Mouse (Mus musculus): ENCODE measurements around the gene Cul7.

Gene Cul7

DNA sequence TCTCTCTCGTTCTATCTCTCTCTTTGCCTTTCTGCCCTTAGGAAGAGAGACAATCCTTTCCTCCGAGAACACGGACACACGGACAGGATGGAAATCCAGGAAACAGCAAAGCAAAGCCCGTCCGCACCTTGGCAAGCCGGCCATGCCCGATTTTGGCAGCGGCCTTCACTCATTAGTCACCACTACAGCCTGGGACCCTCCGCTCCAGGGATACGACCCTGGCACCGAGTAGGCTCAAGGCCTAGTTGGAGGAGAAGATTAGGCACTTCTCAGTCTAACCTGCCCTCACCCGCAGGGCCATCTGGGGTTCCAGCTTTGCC is 21.7 kb upstream of the Cul7 start:
- DNase-seq (ENCODE audit: low read depth in 1 of 2, low spot score in 2 of 2), result no peak

DNA sequence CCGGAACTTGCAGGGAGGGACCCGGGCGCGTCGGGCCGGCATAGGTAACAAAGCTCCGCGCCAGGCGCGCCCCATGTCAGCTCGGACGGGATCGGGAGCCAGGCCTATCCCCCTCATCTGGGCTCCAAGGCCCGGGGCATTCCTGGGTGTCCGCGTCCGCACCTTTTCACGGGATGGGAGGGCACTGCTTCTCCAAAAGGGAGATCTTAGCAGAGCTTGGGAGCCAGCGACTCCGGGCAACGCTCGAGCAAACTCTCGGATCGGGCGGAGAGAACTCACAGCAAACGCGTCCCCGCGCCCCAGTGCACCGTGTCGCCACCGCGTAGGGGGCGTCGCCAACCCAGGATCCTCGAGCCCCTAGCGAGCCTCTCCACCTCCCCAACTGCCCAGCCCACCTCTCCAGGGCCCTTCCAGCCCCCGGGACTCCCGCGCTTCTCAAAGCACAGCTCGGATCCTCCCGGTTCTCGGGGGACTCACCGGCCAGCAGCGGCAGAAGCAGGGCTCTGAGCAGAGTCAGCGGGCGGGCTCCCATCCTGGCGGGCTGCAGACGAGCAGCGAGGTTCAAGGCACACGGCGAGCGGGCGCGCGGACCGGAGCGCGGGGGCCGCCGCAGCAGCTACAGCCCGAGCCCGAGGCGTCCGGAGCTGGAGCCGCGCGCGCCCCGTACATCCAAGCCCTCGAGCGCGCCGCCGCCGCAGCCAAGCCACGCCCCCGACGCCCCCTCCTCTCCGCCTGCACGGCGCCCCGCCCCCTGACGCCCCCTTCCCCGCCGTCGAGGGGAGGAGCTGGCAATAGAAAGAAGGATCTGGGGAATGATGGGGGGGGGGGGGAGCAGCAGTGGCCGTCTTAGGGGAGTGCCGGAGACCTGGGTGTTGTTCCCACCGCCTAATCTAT is 21.1 kb upstream of the Cul7 start, which contains the start of gene Ptk7:
Gene Ptk7, minus strand, starts transcription at position 714 of the 894 bp plus-strand sequence.
- no peak for DNase-seq (ENCODE audit: low read depth in 1 of 2, low spot score in 2 of 2)

- no peak for DNase-seq (ENCODE audit: low read depth in 1 of 2, low spot score in 2 of 2)
Observed at GRCm38 (mm10) chr17:46629685-46630441, 20.3 kb upstream of the Cul7 start.

DNA sequence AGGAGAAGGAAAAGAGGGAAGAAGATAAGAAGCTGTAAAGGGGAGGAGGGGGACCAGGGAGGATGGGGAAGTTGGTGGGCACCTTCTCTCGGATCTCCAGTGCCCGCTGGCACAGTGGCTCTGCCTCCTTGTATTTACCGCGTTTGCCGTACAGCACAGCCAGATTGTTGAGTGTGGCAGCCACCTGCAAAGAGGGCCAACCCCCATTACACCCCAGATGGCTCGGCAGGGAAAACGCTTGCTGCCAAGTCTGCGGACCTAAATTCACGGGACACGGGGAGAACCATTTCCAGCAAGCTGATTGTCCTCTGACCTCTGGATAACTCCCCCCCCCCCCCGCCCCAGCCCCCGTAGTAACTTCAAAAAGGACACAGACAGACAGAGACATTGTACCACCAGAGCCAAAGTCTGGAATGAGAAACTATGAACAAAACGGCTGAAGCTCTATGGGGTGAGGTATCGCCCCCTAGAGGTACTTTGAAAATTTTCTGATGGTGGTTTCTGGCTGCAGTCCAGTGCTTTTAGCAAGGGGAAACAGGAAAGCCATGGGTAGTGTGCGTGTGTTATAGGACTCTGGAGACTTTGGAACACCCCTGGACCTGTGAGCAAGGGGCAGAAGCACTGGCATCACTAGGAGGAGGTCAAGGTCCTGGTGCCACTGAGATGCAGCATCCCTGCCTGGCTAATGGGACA is 13.2 kb upstream of the Cul7 start:
- DNase-seq (ENCODE audit: low read depth in 1 of 2, low spot score in 2 of 2), result peak in 1 of 2 experiments; percentile 32

DNA sequence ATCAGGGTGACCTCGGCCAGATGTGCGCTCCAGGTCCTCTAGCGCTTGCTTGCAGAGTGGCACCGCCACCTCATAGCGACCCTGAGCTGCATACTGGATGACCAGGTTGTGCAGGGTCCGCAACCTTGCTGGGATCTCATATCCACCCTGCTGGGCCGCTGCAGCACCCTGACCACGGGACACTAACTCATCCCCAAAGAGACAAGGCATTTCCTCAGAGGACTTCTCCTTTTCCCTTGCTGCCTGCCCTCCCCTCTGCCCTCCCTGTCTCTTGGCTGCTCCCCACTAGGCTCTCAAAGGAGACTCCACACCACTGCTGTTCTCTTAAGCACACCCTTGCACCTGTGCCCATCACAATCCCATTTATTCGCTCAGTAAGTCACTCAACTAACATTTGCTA is 10.2 kb upstream of the Cul7 start:
- DNase-seq (ENCODE audit: low read depth in 1 of 2, low spot score in 2 of 2), result no peak

DNA sequence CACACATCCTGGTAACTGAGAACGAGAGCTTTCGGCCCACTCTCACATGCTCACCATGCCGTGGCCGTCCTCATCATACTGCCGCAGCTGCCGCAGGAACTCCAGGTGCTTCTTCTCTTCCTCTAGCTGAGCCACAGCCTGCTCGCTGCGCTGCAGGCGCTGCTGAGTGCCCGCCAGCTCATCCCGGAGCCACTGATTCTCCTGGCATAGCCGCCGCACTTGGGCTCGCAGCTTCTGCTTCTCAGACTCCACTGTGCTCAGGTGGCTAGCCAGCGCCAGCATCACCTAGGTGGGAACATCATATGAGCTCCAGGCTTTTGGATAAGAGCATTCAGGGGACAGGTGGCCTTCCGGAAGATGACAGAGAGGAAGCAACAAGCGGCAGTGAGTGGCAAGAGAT is 8.1 kb upstream of the Cul7 start:
- DNase-seq (ENCODE audit: low read depth in 1 of 2, low spot score in 2 of 2), result no peak

- DNase-seq (ENCODE audit: low read depth in 1 of 2, low spot score in 2 of 2), result no peak
Observed at GRCm38 (mm10) chr17:46644152-46644805, 5.9 kb upstream of the Cul7 start.

- no peak for DNase-seq (ENCODE audit: low read depth in 1 of 2, low spot score in 2 of 2)
Observed at GRCm38 (mm10) chr17:46644916-46645475, 5.1 kb upstream of the Cul7 start.

DNA sequence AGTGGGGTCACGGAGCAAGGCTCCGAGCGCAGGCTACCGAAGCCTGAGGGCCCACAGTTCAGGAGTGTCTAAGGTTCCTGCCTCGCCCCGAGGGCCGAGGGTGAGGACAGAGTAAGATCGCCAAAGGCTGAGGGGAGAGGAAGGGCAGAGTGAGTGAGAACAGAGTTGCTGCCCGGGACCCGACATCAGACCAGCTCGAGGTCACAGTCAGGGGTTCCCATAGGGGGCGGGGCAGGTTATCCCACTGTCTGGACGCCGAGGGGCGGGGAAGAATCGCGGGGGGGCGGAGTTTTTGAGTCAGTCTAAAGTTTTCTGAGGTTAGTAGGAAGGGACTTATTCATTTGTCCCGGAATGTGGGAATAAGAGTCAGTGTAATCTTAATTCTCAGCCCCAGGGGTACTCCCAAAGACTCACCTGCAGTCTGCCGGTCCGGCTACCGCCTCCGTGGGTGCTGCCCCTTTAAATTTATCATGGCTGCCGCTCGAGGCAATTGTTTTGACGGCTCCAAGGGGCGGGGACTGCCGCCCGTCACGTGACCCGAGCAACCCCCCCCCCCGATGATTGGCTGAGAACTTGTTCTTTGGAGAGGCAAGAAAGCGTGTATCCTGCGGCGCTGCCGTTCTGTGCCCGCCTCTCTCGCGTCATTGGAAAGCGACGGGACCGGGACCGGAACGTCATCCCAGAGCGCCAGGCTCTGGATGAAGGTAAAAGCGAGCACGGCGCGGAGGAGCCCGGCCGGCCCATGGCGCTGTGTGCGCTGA is 4.4 kb upstream of the Cul7 start, which contains the start of the genes Klc4 and Mrpl2:
Gene Klc4, minus strand, starts transcription at position 462 of the 761 bp plus-strand sequence.
Gene Mrpl2, plus strand, starts transcription at position 669 of the 761 bp plus-strand sequence.
- DNase-seq (ENCODE audit: low read depth in 1 of 2, low spot score in 2 of 2), result peak; percentile 95 to 98

- no peak for DNase-seq (ENCODE audit: low read depth in 1 of 2, low spot score in 2 of 2)
Observed at GRCm38 (mm10) chr17:46646322-46646662, 3.8 kb upstream of the Cul7 start.

DNA sequence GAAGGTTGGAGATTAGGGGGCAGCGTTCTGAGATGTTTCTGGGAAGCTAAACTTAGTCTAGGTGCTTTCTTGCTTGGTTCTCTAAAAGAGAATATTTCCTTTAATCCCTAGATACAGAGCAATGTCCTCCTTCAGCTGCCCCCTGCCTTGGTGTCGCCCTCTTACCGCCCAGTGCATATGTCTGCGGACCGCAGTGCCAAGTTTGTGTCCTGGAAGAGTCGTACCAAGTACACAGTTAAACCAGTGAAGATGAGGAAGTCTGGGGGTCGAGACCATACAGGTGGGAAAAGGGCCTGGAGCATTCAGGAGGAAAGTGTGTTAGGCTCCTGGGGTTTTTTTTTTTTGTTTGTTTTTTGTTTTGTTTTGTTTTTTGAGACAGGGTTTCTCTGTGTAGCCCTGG is 2.9 kb upstream of the Cul7 start:
- DNase-seq (ENCODE audit: low read depth in 1 of 2, low spot score in 2 of 2), result no peak

DNA sequence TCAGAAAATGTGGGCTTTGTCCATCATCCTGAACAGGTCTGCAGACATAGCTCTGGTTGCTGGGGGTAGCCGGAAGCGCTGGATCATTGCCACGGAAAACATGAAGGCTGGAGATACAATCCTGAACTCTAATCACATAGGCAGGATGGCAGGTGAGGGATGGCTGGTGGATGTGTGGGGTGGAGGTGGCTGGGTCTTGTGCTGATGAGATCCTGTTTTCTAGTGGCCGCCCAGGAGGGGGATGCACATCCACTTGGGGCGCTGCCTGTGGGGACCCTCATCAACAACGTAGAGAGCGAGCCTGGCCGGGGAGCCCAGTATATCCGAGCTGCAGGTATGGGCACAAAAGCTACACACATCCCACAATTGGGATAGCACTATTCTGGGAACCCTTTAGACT is 1.7 kb upstream of the Cul7 start:
- no peak for DNase-seq (ENCODE audit: low read depth in 1 of 2, low spot score in 2 of 2)

GRCm38 (mm10) chr17:46649811-46650210 is 326 bp upstream of the Cul7 start:
- no peak for DNase-seq (ENCODE audit: low read depth in 1 of 2, low spot score in 2 of 2)

GRCm38 (mm10) chr17:46651292-46651691 is 1.2 kb downstream of the Cul7 start:
- DNase-seq (ENCODE audit: low read depth in 1 of 2, low spot score in 2 of 2), result no peak

GRCm38 (mm10) chr17:46651755-46652547 is 1.8 kb downstream of the Cul7 start:
- DNase-seq (ENCODE audit: low read depth in 1 of 2, low spot score in 2 of 2), result no peak

DNA sequence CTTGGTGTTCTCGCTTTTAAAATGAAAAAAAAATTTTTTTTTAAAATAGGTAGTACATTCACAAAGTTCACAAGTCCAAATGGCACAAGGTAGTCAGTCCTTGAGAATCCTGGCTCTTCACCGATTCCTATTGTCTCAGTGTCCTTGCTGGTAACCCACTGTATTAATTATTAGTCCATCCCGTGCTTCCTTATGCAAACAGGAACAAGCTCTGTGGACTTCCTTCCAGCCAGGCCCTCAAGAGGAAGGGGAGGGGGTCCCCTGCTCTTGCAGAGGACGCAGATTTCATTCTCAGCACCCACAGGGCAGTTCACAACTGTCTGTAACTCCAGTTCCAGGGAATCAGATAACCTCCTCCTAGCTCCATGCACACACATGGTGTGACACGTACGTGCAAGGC is 5.9 kb downstream of the Cul7 start:
- DNase-seq (ENCODE audit: low read depth in 1 of 2, low spot score in 2 of 2), result no peak

DNA sequence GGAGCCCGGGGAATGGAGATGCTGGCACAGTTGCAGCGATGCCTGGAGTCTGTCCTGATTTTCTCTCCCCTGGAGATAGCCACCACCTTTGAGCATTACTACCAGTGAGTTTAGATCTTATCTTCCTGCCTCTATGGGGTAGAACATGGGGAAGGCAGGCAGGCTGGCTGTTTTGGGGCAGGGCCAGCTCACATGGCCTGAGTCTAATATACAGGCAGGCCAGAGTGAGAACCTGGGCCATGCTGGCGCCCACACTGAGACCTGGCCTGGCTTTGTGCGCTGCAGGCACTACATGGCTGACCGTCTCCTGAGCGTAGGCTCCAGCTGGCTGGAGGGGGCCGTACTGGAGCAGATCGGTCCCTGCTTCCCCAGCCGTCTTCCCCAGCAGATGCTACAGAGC is 11.2 kb downstream of the Cul7 start:
- DNase-seq (ENCODE audit: low read depth in 1 of 2, low spot score in 2 of 2), result no peak

DNA sequence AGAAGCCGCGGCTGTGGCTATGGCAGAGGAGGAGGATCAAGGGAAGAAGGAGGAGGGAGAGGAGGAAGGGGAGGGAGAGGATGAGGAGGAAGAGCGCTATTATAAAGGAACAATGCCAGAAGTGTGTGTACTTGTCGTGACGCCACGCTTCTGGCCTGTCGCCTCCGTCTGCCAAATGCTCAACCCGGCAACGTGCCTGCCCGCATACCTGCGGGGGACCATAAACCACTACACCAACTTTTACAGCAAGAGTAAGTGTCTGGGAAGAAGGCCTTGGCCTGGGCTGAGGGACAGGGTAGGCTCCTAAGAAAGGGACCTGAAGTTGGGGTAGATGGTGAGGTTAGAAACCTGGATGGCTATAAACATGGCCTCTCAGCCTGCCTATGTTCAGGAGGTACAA is 11.8 kb downstream of the Cul7 start:
- no peak for DNase-seq (ENCODE audit: low read depth in 1 of 2, low spot score in 2 of 2)

DNA sequence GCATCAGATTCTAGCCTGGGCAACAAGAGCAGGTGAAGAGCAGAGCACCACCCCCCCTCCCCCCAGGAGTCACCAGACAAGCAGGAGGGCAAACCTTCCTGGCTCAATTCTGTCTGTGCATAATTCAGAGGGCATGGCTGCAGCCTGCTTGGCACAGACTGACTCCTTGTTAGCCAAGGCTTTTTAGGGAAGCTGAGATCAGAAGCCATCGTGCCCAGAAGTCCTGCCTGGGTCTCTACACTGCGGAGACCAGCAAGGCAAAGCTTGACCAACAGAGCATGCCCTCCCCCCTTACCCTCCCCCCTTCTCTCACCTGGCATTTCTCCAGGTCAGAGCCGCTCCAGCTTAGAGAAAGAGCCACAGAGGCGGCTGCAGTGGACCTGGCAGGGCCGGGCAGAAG is 12.6 kb downstream of the Cul7 start:
- DNase-seq (ENCODE audit: low read depth in 1 of 2, low spot score in 2 of 2), result no peak
